25 mouse cellular contexts compared by ENCODE assay signal in the genomic region with DNA sequence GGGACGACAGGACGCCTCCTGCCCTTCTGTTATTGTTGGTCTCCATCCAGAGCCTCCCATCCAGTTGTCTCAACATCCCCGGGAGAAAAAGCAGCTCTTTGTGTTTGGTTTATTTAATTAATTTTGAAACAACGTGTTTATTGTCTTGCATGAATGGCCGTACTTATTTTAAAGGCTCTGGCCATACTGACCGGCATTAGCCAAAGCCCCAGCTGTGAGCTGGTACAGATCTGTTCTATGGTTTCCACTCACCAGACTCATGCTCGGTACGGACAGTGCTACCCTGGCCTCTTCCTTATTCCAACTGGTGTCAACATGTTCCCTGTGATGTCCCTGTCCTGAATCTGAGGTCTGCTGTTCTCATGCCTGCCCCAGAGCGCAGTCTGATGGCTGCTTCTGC. TPM values are rescaled to one million over a fixed set of nuclear protein-coding genes. Genes with fewer than 3 reads are reported as not detected.
A peak's percentile ranks its signal among the peaks of the same experiment; 100 is the strongest.
DNase-seq lines count a peak whose midpoint lies in the region; ATAC-seq and TF ChIP-seq lines count a peak whose summit lies in the region.
"Had no signal": no experiment of that assay in that cellular context is flagged by ENCODE, and none has a peak within 500 bp of the region (broad histone marks: within the 10 kb centered on the region; RNA-seq: fewer than 3 reads in every experiment).

No protein-coding gene starts in this region.

- no peak for TF ChIP-seq POLR2A in olfactory bulb, adult 2 months (IDR thresholded peaks at IDR 0.05; ENCODE audit: insufficient read depth, low read depth, low read length)

- H3K4me2 ChIP-seq in intestine, embryonic 16.5 days (ENCODE audit: low read depth, low read length), result no peak overlapping the region
- no peak overlapping the region for H3K4me2 ChIP-seq in intestine, embryonic 15.5 days (replicated peaks)
- no peak overlapping the region for H3K4me2 ChIP-seq in liver, embryonic 12.5 days
- H3K4me2 ChIP-seq: heart, embryonic 13.5 days; hindbrain, embryonic 15.5 days had no signal

- no peaks in the 10 kb centered on the region for H3K27me3 ChIP-seq in intestine, embryonic 16.5 days (replicated peaks; ENCODE audit: control insufficient read depth, insufficient read depth, low read length)
- no peaks in the 10 kb centered on the region for H3K27me3 ChIP-seq in intestine, embryonic 15.5 days (replicated peaks)
- H3K27me3 ChIP-seq in liver, embryonic 12.5 days (replicated peaks), result peaks cover 15% of the 10 kb centered on the region
- H3K27me3 ChIP-seq: hindbrain, embryonic 15.5 days had no signal

- intact Hi-C loops in left cerebral cortex, postnatal 36 days (cut with DNase I), result loop anchor here (5.0 to 10.0 kb wide), 2 partner anchors 54 to 101 kb away; a partner anchor contains a TSS

- WGBS in intestine, embryonic 16.5 days, result 83% methylated on average over 9 of the region's 9 CpGs
- WGBS in intestine, embryonic 15.5 days, result 78% methylated on average over 9 of the region's 9 CpGs
- WGBS in olfactory bulb, adult 2 months, result 67% methylated on average over 9 of the region's 9 CpGs
- WGBS in liver, embryonic 12.5 days (ENCODE audit: insufficient replicate concordance), result 70% methylated on average over 9 of the region's 9 CpGs

- H3K4me1 ChIP-seq in intestine, embryonic 16.5 days (ENCODE audit: control insufficient read depth, insufficient read depth, low read length), result peaks cover 22% of the 10 kb centered on the region
- peaks cover 20% of the 10 kb centered on the region; the same call in 1 of the 2 replicates for H3K4me1 ChIP-seq in intestine, embryonic 15.5 days (replicated peaks)
- H3K4me1 ChIP-seq in olfactory bulb, adult 2 months (ENCODE audit: control insufficient read depth, insufficient read depth, low read length), result no peaks in the 10 kb centered on the region; the same call in 1 of the 2 replicates
- peaks cover 12% of the 10 kb centered on the region for H3K4me1 ChIP-seq in liver, embryonic 12.5 days
- H3K4me1 ChIP-seq: hindbrain, embryonic 15.5 days had no signal

- H3K27ac ChIP-seq in intestine, embryonic 16.5 days (ENCODE audit: low read length), result peak overlapping the region; percentile 73; the same call in 1 of the 2 replicates
- no peak overlapping the region for H3K27ac ChIP-seq in intestine, embryonic 15.5 days
- peak overlapping the region; percentile 42; the same call in 1 of the 2 replicates for H3K27ac ChIP-seq in olfactory bulb, adult 2 months (ENCODE audit: insufficient read depth, low read depth, low read length)
- H3K27ac ChIP-seq in liver, embryonic 12.5 days, result no peak overlapping the region
- H3K27ac ChIP-seq: heart, embryonic 13.5 days; hindbrain, embryonic 15.5 days had no signal

- no peak for TF ChIP-seq CTCF in olfactory bulb, adult 2 months (IDR thresholded peaks at IDR 0.05; ENCODE audit: insufficient read depth, low read depth, low read length)

- peak; percentile 34 for DNase-seq in left cerebral cortex, adult 11 months (ENCODE audit: low spot score)
- no peak for DNase-seq in left cerebral cortex, postnatal 36 days (ENCODE audit: low spot score in 2 of 2)
- peak; percentile 92 for DNase-seq in brain, adult 2 months (ENCODE audit: low read depth, low spot score)
- DNase-seq: adrenal gland, adult 8-10 months; adrenal gland, postnatal 36 days; cerebellum, adult 11 months; cerebellum, adult 9-10 months; cerebellum, postnatal 25 days; gastrocnemius, postnatal 36 days; heart, adult 11 months; heart, postnatal 36 days had no signal

- H3K9ac ChIP-seq in intestine, embryonic 16.5 days (ENCODE audit: low read depth, low read length), result no peak overlapping the region
- no peak overlapping the region for H3K9ac ChIP-seq in intestine, embryonic 15.5 days
- H3K9ac ChIP-seq in liver, embryonic 12.5 days, result no peak overlapping the region
- H3K9ac ChIP-seq: heart, embryonic 13.5 days; hindbrain, embryonic 15.5 days had no signal

- ATAC-seq in intestine, embryonic 16.5 days, result no peak
- no peak for ATAC-seq in intestine, embryonic 15.5 days
- ATAC-seq in liver, embryonic 12.5 days, result no peak
- ATAC-seq: forebrain, embryonic 16.5 days; inflammation-experienced regulatory T-cells, adult 6 months had no signal

- no peaks in the 10 kb centered on the region; the same call in 1 of the 2 replicates for H3K9me3 ChIP-seq in intestine, embryonic 16.5 days (ENCODE audit: control insufficient read depth, low read length)
- H3K9me3 ChIP-seq in intestine, embryonic 15.5 days, result no peaks in the 10 kb centered on the region
- no peaks in the 10 kb centered on the region for H3K9me3 ChIP-seq in liver, embryonic 12.5 days (replicated peaks)
- H3K9me3 ChIP-seq: heart, embryonic 13.5 days; hindbrain, embryonic 15.5 days had no signal

- H3K4me3 ChIP-seq in intestine, embryonic 16.5 days (ENCODE audit: low read length), result no peak overlapping the region
- no peak overlapping the region for H3K4me3 ChIP-seq in intestine, embryonic 15.5 days (replicated peaks)
- H3K4me3 ChIP-seq in olfactory bulb, adult 2 months (ENCODE audit: insufficient read depth, low read depth, low read length), result no peak overlapping the region
- no peak overlapping the region for H3K4me3 ChIP-seq in liver, embryonic 12.5 days
- H3K4me3 ChIP-seq: heart, embryonic 13.5 days; hindbrain, embryonic 15.5 days had no signal

- no peaks in the 10 kb centered on the region for H3K36me3 ChIP-seq in intestine, embryonic 16.5 days (ENCODE audit: control insufficient read depth, insufficient read depth, low read length)
- H3K36me3 ChIP-seq in intestine, embryonic 15.5 days, result no peaks in the 10 kb centered on the region
- no peaks in the 10 kb centered on the region for H3K36me3 ChIP-seq in liver, embryonic 12.5 days
- H3K36me3 ChIP-seq: heart, embryonic 13.5 days; hindbrain, embryonic 15.5 days had no signal

RNA-seq across cellular contexts. Expression of a gene that starts 18.6 kb away (rescaled TPM):
- 59.1 and 61.4 TPM in 2 replicates for polyA plus RNA-seq in intestine, embryonic 16.5 days (2015; fragmentation: Nextera tagmentation; extraction: Ambion mirVana)
- polyA plus RNA-seq in intestine, embryonic 15.5 days (2015; fragmentation: Nextera tagmentation; extraction: Ambion mirVana), result 62.7 and 65.7 TPM in 2 replicates
- total RNA-seq in left cerebral cortex, postnatal 36 days (2021), result 10 to 100 TPM; 88.7 to 98.5 TPM
- not detected in 2 replicates for polyA plus RNA-seq in olfactory bulb, adult 2 months (2012; ENCODE audit: insufficient read depth, insufficient read length, low replicate concordance, missing spikeins)
- polyA plus RNA-seq in liver, embryonic 12.5 days (2016; fragmentation: Nextera tagmentation; extraction: Ambion mirVana), result 29.7 and 30.3 TPM in 2 replicates

RNA-seq across cellular contexts. Expression of a gene that starts 30.0 kb away (rescaled TPM):
- 16.0 and 16.4 TPM in 2 replicates for polyA plus RNA-seq in intestine, embryonic 16.5 days (2015; fragmentation: Nextera tagmentation; extraction: Ambion mirVana)
- polyA plus RNA-seq in intestine, embryonic 15.5 days (2015; fragmentation: Nextera tagmentation; extraction: Ambion mirVana), result 4.7 and 14.8 TPM in 2 replicates
- 100 to 1,000 TPM; 112 to 126 TPM for total RNA-seq in left cerebral cortex, postnatal 36 days (2021)
- 84.6 TPM in 1 of 2 replicates, not detected in the other for polyA plus RNA-seq in olfactory bulb, adult 2 months (2012; ENCODE audit: insufficient read depth, insufficient read length, low replicate concordance, missing spikeins)
- 0.94 and 1.7 TPM in 2 replicates for polyA plus RNA-seq in liver, embryonic 12.5 days (2016; fragmentation: Nextera tagmentation; extraction: Ambion mirVana)

RNA-seq across cellular contexts. Expression of a gene that starts 42.4 kb away (rescaled TPM):
- not detected in 2 replicates for polyA plus RNA-seq in intestine, embryonic 16.5 days (2015; fragmentation: Nextera tagmentation; extraction: Ambion mirVana)
- not detected in 2 replicates for polyA plus RNA-seq in intestine, embryonic 15.5 days (2015; fragmentation: Nextera tagmentation; extraction: Ambion mirVana)
- not detected for total RNA-seq in left cerebral cortex, postnatal 36 days (2021)
- polyA plus RNA-seq in olfactory bulb, adult 2 months (2012; ENCODE audit: insufficient read depth, insufficient read length, low replicate concordance, missing spikeins), result not detected in 2 replicates
- polyA plus RNA-seq in liver, embryonic 12.5 days (2016; fragmentation: Nextera tagmentation; extraction: Ambion mirVana), result not detected in 2 replicates
- total RNA-seq: adrenal gland, adult 8-10 months; adrenal gland, postnatal 36 days; gastrocnemius, adult 8-10 months; gastrocnemius, postnatal 36 days; heart, postnatal 36 days had no signal
- polyA plus RNA-seq: brain, embryonic 14.5 days; forebrain, embryonic 11.5 days; forebrain, embryonic 16.5 days; heart, embryonic 13.5 days; heart, postnatal 0 days; hindbrain, embryonic 11.5 days; hindbrain, embryonic 15.5 days; inflammation-experienced regulatory T-cells, adult 6 months had no signal

RNA-seq across cellular contexts. Expression of a gene that starts 46.3 kb away (rescaled TPM):
- 36.8 and 42.4 TPM in 2 replicates for polyA plus RNA-seq in intestine, embryonic 16.5 days (2015; fragmentation: Nextera tagmentation; extraction: Ambion mirVana)
- 53.3 and 57.4 TPM in 2 replicates for polyA plus RNA-seq in intestine, embryonic 15.5 days (2015; fragmentation: Nextera tagmentation; extraction: Ambion mirVana)
- not detected for total RNA-seq in left cerebral cortex, postnatal 36 days (2021)
- polyA plus RNA-seq in olfactory bulb, adult 2 months (2012; ENCODE audit: insufficient read depth, insufficient read length, low replicate concordance, missing spikeins), result not detected in 2 replicates
- polyA plus RNA-seq in liver, embryonic 12.5 days (2016; fragmentation: Nextera tagmentation; extraction: Ambion mirVana), result 2.1 and 3.2 TPM in 2 replicates
- total RNA-seq: adrenal gland, adult 8-10 months; adrenal gland, postnatal 36 days; gastrocnemius, adult 8-10 months had no signal
- polyA plus RNA-seq: inflammation-experienced regulatory T-cells, adult 6 months had no signal

RNA-seq across cellular contexts. Expression of a gene that starts 55.1 kb away (rescaled TPM):
- 9.8 and 11.9 TPM in 2 replicates for polyA plus RNA-seq in intestine, embryonic 16.5 days (2015; fragmentation: Nextera tagmentation; extraction: Ambion mirVana)
- 9.4 and 18.5 TPM in 2 replicates for polyA plus RNA-seq in intestine, embryonic 15.5 days (2015; fragmentation: Nextera tagmentation; extraction: Ambion mirVana)
- 10 to 100 TPM in 1 of 2 experiments, 1 to 10 TPM in 1; 8.1 to 14.9 TPM for total RNA-seq in left cerebral cortex, postnatal 36 days (2021)
- polyA plus RNA-seq in olfactory bulb, adult 2 months (2012; ENCODE audit: insufficient read depth, insufficient read length, low replicate concordance, missing spikeins), result not detected in 2 replicates
- 4.7 and 5.2 TPM in 2 replicates for polyA plus RNA-seq in liver, embryonic 12.5 days (2016; fragmentation: Nextera tagmentation; extraction: Ambion mirVana)
- total RNA-seq: ES-E14 had no signal

Comparison
In these comparisons a context has a peak if more than half of its experiments do, and no peak if none do; other contexts are left out.
1. H3K27ac ChIP-seq: peak in intestine, embryonic 16.5 days (single experiment) and olfactory bulb, adult 2 months (single experiment); none in intestine, embryonic 15.5 days (single experiment) and liver, embryonic 12.5 days (single experiment).
2. DNase-seq: peak in left cerebral cortex, adult 11 months (single experiment) and brain, adult 2 months (single experiment); none in left cerebral cortex, postnatal 36 days (0 of 2).